Mouse (Mus musculus) gastrocnemius, adult 2 months (tissue): ENCODE results near the gene Cenpu. TPM values are rescaled to one million over a fixed set of nuclear protein-coding genes. Genes with fewer than 3 reads are reported as not detected.

ENCODE experiments used
- DNase-seq: peaks from one replicate; pipeline ENCODE4 v3.0.0; 2022
- H3K27ac ChIP-seq: fragments of 200-600 bp; 2 replicates; pipeline ENCODE4 v1.8.1; 2022; ENCODE audit warnings: mild to moderate bottlenecking
- H3K4me3 ChIP-seq: fragments of 200-600 bp; 2 replicates; pipeline ENCODE4 v1.8.1; 2022; ENCODE audit warnings: mild to moderate bottlenecking, moderate library complexity
- CTCF ChIP-seq: fragments of 200-600 bp; IDR thresholded peaks from 2 replicates; pipeline ENCODE4 v1.8.1; 2022; ENCODE audit warnings: antibody characterized with exemption, mild to moderate bottlenecking, moderate library complexity
- intact Hi-C: fragments of 180-260 bp; cut with DNase I; formaldehyde crosslinking; loops from one replicate; pipeline ENCODE4 v1.15.1; 2025
- total RNA-seq, 2 experiments: library from RNA; stranded (reverse); gene quantifications; 2 replicates each; pipeline ENCODE4 v1.2.3; 2021

Gene Cenpu
- total RNA-seq, 2 experiments from 2014 or later, result 0.31 TPM; not detected in 1

GRCm38 (mm10) chr8:46526821-46527220 is 25.0 kb upstream of the Cenpu start:
- H3K27ac ChIP-seq, result no peak overlapping the region
- H3K4me3 ChIP-seq, result no peak overlapping the region
- TF ChIP-seq CTCF, result no peak
- intact Hi-C loops, result no loop called here
- DNase-seq, result no peak

- no peak for DNase-seq
- intact Hi-C loops, result no loop called here
- no peak overlapping the region for H3K27ac ChIP-seq
- H3K4me3 ChIP-seq, result no peak overlapping the region
- no peak for TF ChIP-seq CTCF
Observed at GRCm38 (mm10) chr8:46529508-46529907, 22.3 kb upstream of the Cenpu start.

- no peak overlapping the region for H3K27ac ChIP-seq
- no peak overlapping the region for H3K4me3 ChIP-seq
- TF ChIP-seq CTCF, result no peak
- DNase-seq, result no peak
- intact Hi-C loops, result no loop called here
Observed at GRCm38 (mm10) chr8:46530541-46530940, 21.3 kb upstream of the Cenpu start.

- no peak for TF ChIP-seq CTCF
- DNase-seq, result no peak
- no peak overlapping the region for H3K4me3 ChIP-seq
- no peak overlapping the region for H3K27ac ChIP-seq
- intact Hi-C loops, result no loop called here
Observed at GRCm38 (mm10) chr8:46533926-46534325, 17.9 kb upstream of the Cenpu start.

- peak; percentile 92 for DNase-seq
- H3K27ac ChIP-seq, result peak overlapping the region; percentile 65; the same call in 1 of the 2 replicates
- peak overlapping the region; percentile 32; the same call in 1 of the 2 replicates for H3K4me3 ChIP-seq
- no peak for TF ChIP-seq CTCF
- intact Hi-C loops, result no loop called here
Observed at GRCm38 (mm10) chr8:46539701-46540100, 12.1 kb upstream of the Cenpu start.

- Histone ChIP-seq H3K4me3 (peak overlapping the region; percentile 13), H3K27ac (peak overlapping the region; percentile 79)
- intact Hi-C loops, result no loop called here
- DNase-seq, result peak; percentile 69
- no peak for TF ChIP-seq CTCF
Observed at GRCm38 (mm10) chr8:46543191-46543590, 8.6 kb upstream of the Cenpu start.

GRCm38 (mm10) chr8:46543662-46544061 is 8.2 kb upstream of the Cenpu start:
- DNase-seq, result peak; percentile 39
- H3K27ac ChIP-seq, result peak overlapping the region; percentile 79
- intact Hi-C loops, result no loop called here
- peak overlapping the region; percentile 13 for H3K4me3 ChIP-seq
- TF ChIP-seq CTCF, result no peak

- DNase-seq, result no peak
- Histone ChIP-seq H3K4me3 (no peak overlapping the region), H3K27ac (peak overlapping the region; percentile 72)
- intact Hi-C loops, result loop anchor here (5.0 kb wide), 2 partner anchors 74 to 359 kb away; partner anchors contain the start of gene Acsl1
- no peak for TF ChIP-seq CTCF
Observed at GRCm38 (mm10) chr8:46545854-46546253, 6.0 kb upstream of the Cenpu start.

GRCm38 (mm10) chr8:46546431-46547176 is 5.2 kb upstream of the Cenpu start:
- intact Hi-C loops, result loop anchor here (1.0 to 5.0 kb wide), 3 partner anchors 74 to 359 kb away; partner anchors contain the start of gene Acsl1
- Histone ChIP-seq H3K27ac (peak overlapping the region; percentile 72), H3K4me3 (no peak overlapping the region)
- TF ChIP-seq CTCF, result peak; percentile 4; the same call in 1 of the 2 replicates
- DNase-seq, result peak; percentile 62

GRCm38 (mm10) chr8:46547245-46547644 is 4.6 kb upstream of the Cenpu start:
- intact Hi-C loops, result loop anchor here (1.0 to 5.0 kb wide), 3 partner anchors 75 to 360 kb away; partner anchors contain the start of gene Acsl1
- DNase-seq, result no peak
- TF ChIP-seq CTCF, result peak; percentile 87
- Histone ChIP-seq H3K4me3 (no peak overlapping the region), H3K27ac (peak overlapping the region; percentile 72; the same call in 1 of the 2 replicates)

- no peak for DNase-seq
- TF ChIP-seq CTCF, result no peak
- intact Hi-C loops, result loop anchor here (5.0 kb wide), 2 partner anchors 67 to 402 kb away; partner anchors contain the start of genes Casp3 and Primpol
- Histone ChIP-seq H3K27ac (no peak overlapping the region), H3K4me3 (no peak overlapping the region)
Observed at GRCm38 (mm10) chr8:46550058-46550457, 1.8 kb upstream of the Cenpu start.

GRCm38 (mm10) chr8:46551029-46551428 is 799 bp upstream of the Cenpu start:
- intact Hi-C loops, result loop anchor here (5.0 kb wide), 2 partner anchors 66 to 401 kb away; partner anchors contain the start of genes Casp3 and Primpol
- no peak for DNase-seq
- Histone ChIP-seq H3K4me3 (peak overlapping the region; percentile 80), H3K27ac (peak overlapping the region; percentile 90)
- no peak for TF ChIP-seq CTCF

GRCm38 (mm10) chr8:46552441-46552765 is 575 bp downstream of the Cenpu start:
- H3K27ac ChIP-seq, result peak overlapping the region; percentile 70; the same call in 1 of the 2 replicates
- TF ChIP-seq CTCF, result no peak
- intact Hi-C loops, result loop anchor here (5.0 kb wide), 2 partner anchors 65 to 400 kb away; partner anchors contain the start of genes Casp3 and Primpol

More at GRCm38 (mm10) chr8:46552441-46552765, 575 bp downstream of the Cenpu start:
- DNase-seq, result no peak
- H3K4me3 ChIP-seq, result peak overlapping the region; percentile 80
